Mouse (Mus musculus) cerebellum, postnatal 4 days (tissue): ENCODE results near the gene Dync1i1.
"Not testable (repeated sequence)": the region's sequence is repeated elsewhere in the genome, so short reads cannot be mapped to it uniquely, and the experiment has no call there.

Source experiments
- DNase-seq, 2 experiments: peaks; one replicate each; pipeline ENCODE4 v3.0.0; 2022; ENCODE audit warnings: low spot score in 2 of 2, mixed read lengths in 1 of 2

Gene Dync1i1

DNA sequence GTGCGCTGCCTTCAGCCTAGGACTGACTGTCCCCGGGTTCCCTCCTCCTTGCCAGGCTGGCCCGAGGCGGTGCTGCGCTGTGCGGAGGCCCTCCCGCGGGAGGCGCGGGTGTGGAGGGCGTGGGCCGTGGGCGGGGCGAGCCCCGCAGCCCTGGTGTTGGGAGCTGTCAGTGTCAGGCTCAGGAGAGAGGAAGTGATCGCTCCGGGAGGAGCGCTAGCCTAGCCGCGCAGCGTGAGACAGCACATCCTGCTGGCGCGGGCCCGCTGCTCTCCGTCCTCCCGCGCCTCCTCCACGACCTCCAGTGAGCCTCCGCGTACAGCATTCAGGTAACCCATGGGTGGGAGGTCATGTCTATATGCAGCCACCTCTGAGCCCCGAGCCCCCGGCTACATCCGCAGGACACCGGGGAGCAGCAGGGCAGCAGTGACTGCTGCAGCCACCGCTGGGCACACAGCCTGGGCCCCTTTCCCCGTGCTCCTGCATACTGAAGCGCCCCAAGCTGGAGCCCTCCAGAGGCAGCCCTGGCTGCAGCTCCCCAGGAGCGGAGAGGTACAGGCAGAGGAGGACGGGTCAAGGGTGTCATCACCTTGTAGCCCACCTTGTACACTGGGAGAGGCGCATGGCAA lies at the start of gene Dync1i1:
Gene Dync1i1 (plus strand): TSS at position 29 of the 626 bp plus-strand sequence.
- DNase-seq: peak; percentile 29 to 32

GRCm38 (mm10) chr6:5679738-5680137 lies 45.7 kb upstream of the Dync1i1 start:
- no peak for DNase-seq

DNA sequence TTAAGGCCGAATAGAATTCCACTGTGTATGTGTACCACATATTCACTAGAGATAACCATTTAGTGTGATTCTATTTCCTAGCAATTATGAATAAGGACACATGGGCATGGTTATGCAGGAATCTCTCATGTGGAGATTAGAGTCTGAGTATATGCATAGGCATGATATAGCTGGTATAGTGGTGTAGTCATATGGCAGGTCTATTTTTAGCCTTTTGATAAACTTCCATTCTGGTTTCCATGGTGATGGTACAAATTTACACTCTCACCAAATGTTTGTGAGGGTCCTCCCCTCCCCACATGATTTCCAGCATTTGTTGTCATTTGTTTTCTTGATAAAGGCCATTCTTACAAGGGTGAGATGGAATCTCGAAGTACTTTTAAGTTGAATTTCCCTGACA lies 23.6 kb upstream of the Dync1i1 start:
- DNase-seq: no peak

- DNase-seq: not testable (repeated sequence)
Measured at GRCm38 (mm10) chr6:5707894-5708293, 17.5 kb upstream of the Dync1i1 start.

GRCm38 (mm10) chr6:5710063-5710605 lies 15.3 kb upstream of the Dync1i1 start:
- no peak for DNase-seq

DNA sequence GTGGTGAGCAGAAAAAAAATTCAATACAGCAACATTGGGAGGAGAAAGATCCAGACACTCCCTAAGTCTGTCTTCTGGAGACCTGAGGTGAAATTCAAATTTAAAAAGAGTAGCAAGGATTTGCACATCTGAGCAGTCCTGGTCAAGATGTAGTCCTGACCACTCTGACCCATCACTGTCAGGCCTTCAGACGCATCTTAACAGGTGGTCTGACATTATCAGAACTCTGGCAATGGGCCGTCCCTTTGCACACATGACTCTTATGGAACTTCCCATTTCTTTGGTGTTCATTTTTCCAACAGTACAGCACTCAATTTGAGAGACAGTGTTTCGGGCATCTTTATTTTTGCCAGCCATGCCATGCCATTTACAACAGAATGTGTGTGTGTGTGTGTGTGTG lies 12.8 kb upstream of the Dync1i1 start:
- DNase-seq: no peak

DNA sequence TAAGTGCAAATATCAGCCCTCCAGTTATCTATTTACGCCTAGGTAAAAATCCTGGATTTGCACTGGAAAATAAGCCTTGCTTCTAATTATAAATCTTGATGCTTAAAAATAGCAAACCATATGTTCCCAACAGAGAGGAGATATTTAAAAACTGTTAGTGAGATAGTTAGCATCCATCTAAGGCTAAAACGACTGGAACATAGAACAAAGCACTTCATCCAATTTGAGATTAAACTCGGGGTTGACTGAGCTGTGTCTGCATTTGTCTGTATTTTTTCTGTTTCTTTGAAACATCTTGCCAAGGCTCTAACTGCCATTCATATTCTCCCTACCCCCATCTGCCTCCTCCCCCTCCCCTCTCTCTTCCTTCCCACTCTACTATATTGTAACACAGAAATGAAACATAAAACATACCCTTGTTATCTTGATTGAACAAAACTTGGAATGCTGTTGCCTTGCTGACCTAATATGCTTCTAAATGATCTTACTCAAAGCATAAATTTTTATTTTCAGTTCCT lies 10.3 kb upstream of the Dync1i1 start:
- no peak for DNase-seq

GRCm38 (mm10) chr6:5718955-5719354 lies 6.5 kb upstream of the Dync1i1 start:
- DNase-seq: no peak

GRCm38 (mm10) chr6:5720716-5721115 lies 4.7 kb upstream of the Dync1i1 start:
- DNase-seq: not testable (repeated sequence)

DNA sequence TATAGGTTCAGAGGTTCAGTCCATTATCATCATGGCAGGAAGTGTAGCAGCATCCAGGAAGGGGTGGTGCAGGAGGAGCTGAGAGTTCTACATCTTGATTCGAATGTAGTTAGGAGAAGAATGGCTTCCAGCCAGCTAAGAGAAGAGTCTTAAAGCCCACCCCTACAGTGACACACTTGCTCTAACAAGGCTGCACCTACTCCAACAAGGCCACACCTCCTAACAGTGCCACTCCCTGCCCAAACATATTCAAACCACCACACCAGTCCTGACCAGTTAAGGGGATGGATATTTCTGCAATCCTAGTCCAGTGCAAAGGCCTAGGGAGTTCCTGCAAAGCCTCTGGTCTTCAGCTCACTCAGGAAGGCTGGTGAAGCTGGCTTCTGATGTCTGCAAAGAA lies 1.5 kb upstream of the Dync1i1 start:
- no peak for DNase-seq

DNA sequence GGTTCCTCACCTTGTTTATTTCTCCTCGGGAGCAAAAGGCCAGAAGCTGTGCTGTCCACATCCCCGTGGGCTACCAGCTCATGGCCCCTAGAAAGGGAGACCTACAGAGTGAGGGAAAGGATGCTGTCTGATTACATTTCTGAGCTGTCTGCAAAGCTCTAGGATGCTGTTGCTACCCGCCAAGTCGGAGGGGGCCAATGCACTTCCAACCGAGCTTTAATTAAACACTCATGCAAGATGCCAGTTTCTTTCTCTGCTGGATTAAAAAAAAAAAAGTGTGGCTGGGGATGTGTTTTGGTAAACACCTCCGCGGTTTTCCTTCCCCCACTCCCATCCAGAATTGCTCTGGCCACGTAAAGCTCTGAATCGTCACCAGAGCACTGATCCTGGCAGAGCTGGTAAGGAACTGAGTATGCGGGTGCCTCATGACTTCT lies 815 bp downstream of the Dync1i1 start:
- DNase-seq: no peak

DNA sequence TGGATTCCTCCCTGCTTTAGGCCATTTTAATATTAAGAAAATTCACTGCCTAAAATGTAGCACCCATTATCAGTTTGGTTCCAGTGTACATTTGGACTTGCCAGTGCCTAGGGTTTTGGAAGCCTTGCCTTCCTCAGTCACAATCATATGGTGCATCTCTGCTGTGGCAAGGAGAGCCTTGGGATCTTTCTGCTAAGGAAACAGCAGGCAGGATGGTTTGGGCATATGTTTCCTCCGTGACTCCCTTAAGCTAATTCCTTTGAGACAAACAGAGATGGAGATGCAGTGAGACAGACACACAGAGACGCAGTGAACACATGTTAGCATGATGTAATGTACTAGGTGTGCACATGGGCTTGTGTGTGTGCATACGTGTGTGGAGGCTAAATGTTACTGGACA lies 7.8 kb downstream of the Dync1i1 start:
- no peak for DNase-seq

GRCm38 (mm10) chr6:5734398-5734797 lies 9.0 kb downstream of the Dync1i1 start:
- no peak for DNase-seq

DNA sequence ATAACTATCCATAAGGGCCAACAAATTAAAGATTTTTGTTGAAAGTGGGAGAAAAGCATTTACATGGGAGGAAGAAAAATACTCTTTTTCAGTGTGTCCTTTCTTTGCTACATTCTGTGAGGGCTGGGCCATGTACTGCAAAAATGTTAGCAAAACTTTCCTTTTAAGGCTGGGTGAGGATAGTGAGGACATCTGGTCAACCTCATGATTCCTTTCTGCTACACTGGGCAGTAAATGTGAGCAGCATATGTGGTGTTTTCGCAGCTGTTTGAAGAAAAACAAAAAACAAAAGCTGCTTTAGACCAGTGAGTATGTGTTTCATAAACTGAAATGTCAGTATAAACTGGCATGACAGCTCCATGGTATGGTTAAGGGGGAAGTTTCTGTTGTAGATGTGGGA lies 9.4 kb downstream of the Dync1i1 start:
- DNase-seq: no peak

GRCm38 (mm10) chr6:5739711-5740110 lies 14.3 kb downstream of the Dync1i1 start:
- peak in 1 of 2 experiments; percentile 43 for DNase-seq

DNA sequence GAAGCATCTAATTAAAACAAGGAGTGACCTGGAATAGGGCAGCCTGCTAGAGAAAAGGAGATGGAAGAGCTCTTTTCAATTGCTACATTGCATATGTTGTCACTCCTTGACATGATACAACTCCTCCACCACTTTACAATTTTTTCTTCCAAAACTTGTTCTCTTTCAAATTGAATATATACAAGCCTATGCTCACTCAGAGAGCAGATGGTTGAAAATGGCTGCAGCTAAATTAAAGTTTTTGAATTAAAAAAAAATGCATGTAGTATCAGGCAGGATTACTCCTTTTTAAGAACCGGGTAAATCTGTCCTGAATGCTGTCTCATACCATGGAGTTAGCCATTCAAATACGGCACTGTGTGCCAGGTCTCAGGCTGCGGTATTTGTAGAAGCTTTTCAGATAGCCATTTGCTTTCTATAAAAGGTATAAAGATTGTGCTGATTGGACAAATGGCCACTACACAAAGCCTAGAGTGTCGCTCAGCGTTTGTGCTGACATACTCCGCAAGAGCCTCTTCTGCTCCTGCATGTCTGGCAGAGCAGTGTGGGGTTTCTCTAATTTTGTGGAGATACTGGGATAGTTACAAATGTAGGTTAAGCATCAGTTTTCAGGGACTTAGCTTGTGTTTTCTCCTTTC lies 16.1 kb downstream of the Dync1i1 start:
- DNase-seq: no peak

GRCm38 (mm10) chr6:5750079-5750711 lies 24.8 kb downstream of the Dync1i1 start:
- no peak for DNase-seq

GRCm38 (mm10) chr6:5752128-5752527 lies 26.7 kb downstream of the Dync1i1 start:
- DNase-seq: peak in 1 of 2 experiments; percentile 20

DNA sequence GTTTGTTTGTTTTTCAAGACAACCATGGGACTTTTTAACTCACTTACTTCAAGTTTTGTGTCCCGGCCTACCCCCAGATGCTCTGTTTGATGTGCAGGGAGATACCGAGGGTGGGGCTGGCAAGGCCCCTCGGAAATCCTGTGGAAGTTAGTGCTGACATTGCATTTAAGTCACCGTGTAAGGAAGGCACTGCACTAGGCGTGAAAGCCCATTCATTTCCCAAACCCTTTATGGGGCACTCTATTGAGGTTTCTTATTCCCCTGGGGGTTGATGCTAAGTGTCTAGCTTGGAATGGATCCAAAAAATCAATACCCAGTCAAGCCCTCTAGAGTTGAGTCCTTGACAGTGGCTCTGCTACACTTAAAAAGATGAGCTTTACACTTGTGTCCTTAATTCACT lies 27.2 kb downstream of the Dync1i1 start:
- DNase-seq: no peak

DNA sequence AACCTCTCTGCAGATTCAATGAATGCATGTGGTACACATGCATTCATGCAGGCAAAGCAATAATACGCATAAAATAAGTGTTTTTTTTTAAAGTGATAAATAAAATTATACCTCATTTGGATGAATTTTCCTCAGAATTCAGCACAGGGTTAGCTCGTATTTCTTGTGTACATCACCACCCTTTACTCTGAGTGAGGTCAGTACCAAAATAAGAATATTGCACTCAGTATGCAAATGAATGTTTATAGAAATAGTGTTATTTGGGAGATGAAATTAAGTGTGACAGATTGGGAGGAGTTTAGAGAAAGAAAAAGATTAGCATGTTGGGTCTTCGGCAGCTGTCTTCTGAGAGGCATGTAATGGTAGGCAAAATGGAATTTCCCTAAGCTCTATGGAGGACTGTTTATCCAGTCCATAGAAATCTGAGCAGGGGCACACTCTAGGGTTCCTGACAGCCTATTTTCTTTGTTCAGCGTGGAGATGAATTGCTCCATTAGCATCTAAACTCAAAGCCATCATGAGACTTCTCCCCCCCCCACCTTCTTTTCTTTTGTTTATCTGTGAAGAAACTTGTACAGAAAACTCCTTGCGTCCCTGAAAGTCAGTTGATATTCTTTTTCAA lies 31.2 kb downstream of the Dync1i1 start:
- DNase-seq: no peak

DNA sequence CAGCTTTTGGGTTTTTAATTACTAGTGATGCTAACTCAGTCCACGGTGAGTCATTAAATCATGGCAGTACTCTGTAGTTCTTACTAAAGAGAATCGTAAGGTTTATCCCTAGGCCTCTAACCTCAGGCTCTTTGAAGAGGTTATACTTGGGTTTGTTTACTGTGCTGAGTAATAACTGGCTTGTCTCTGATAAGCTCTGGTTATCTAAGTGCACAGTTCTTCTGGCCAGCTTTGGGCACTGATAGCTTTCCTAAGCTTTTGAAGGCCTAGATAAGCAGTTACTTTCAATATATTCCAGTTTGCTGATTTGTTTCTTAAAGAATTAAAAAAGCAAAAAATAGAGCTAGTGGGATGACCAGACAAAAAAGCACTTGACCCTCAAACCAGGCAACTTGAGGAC lies 37.5 kb downstream of the Dync1i1 start:
- no peak for DNase-seq

- DNase-seq: peak in 1 of 2 experiments; percentile 32
Measured at GRCm38 (mm10) chr6:5768576-5768975, 43.1 kb downstream of the Dync1i1 start.
